Mouse (Mus musculus) forebrain, embryonic 11.5 days (tissue): Measurements from ENCODE around the gene Pak7. TPM values are rescaled to one million over a fixed set of nuclear protein-coding genes. Genes with fewer than 3 reads are reported as not detected.

Source experiments
- ATAC-seq: fragments of 200-750 bp; cut with Nextera tagmentation; replicated peaks from 2 replicates; pipeline ENCODE4 v1.8.0; 2017; ENCODE audit warnings: moderate TSS enrichment; ENCODE audit not compliant: low FRiP score
- DNase-seq: peaks from one replicate; pipeline ENCODE4 v3.0.0-alpha.2; 2017; ENCODE audit warnings: low spot score
- H3K27ac ChIP-seq: fragments of 300-500 bp; sonication (generic); 2 replicates; pipeline ENCODE4 v1.5.1; 2014; ENCODE audit warnings: low read depth, low read length
- H3K27me3 ChIP-seq: fragments of 300-500 bp; sonication (generic); 2 replicates; pipeline ENCODE4 v1.6.1; 2014; ENCODE audit warnings: mild to moderate bottlenecking, low read length, mixed read lengths; ENCODE audit not compliant: control insufficient read depth, insufficient read depth
- H3K36me3 ChIP-seq: fragments of 300-500 bp; sonication (generic); 2 replicates; pipeline ENCODE4 v1.6.1; 2014; ENCODE audit warnings: mild to moderate bottlenecking, low read length, moderate library complexity, mixed read lengths; ENCODE audit not compliant: control insufficient read depth, insufficient read depth
- H3K4me1 ChIP-seq: fragments of 300-500 bp; sonication (generic); replicated peaks from 2 replicates; pipeline ENCODE4 v1.6.1; 2014; ENCODE audit warnings: low read length, mixed read lengths; ENCODE audit not compliant: control insufficient read depth, insufficient read depth
- H3K4me2 ChIP-seq: fragments of 300-500 bp; sonication (generic); 2 replicates; pipeline ENCODE4 v1.6.1; 2014; ENCODE audit warnings: low read depth, mild to moderate bottlenecking, low read length, moderate library complexity, mixed read lengths; ENCODE audit not compliant: severe bottlenecking
- H3K4me3 ChIP-seq: fragments of 300-500 bp; sonication (generic); 2 replicates; pipeline ENCODE4 v1.5.1; 2014; ENCODE audit warnings: low read depth, low read length
- H3K9ac ChIP-seq: fragments of 300-500 bp; sonication (generic); 2 replicates; pipeline ENCODE4 v1.6.1; 2014; ENCODE audit warnings: low read length
- H3K9me3 ChIP-seq: fragments of 300-500 bp; sonication (generic); 2 replicates; pipeline ENCODE4 v1.6.1; 2016; ENCODE audit warnings: low read length, mixed read lengths; ENCODE audit not compliant: control insufficient read depth
- WGBS: fragments of 180-500 bp; shearing (Covaris S2); extraction: QIAGEN DNeasy Blood & Tissue Kit; methylation state at CpG from one replicate; pipeline ENCODE4 v1.1.7; 2014; 5-methylcytosine and 5-hydroxymethylcytosine counted together
- polyA plus RNA-seq: library from polyadenylated mRNA; unstranded; fragments of >200 nt; fragmentation: Nextera tagmentation; extraction: Ambion mirVana; gene quantifications from 2 replicates; pipeline ENCODE4 v1.2.1, GENCODE M21; 2014

Gene Pak7
- polyA plus RNA-seq: 10.5 and 11.0 TPM in 2 replicates

DNA sequence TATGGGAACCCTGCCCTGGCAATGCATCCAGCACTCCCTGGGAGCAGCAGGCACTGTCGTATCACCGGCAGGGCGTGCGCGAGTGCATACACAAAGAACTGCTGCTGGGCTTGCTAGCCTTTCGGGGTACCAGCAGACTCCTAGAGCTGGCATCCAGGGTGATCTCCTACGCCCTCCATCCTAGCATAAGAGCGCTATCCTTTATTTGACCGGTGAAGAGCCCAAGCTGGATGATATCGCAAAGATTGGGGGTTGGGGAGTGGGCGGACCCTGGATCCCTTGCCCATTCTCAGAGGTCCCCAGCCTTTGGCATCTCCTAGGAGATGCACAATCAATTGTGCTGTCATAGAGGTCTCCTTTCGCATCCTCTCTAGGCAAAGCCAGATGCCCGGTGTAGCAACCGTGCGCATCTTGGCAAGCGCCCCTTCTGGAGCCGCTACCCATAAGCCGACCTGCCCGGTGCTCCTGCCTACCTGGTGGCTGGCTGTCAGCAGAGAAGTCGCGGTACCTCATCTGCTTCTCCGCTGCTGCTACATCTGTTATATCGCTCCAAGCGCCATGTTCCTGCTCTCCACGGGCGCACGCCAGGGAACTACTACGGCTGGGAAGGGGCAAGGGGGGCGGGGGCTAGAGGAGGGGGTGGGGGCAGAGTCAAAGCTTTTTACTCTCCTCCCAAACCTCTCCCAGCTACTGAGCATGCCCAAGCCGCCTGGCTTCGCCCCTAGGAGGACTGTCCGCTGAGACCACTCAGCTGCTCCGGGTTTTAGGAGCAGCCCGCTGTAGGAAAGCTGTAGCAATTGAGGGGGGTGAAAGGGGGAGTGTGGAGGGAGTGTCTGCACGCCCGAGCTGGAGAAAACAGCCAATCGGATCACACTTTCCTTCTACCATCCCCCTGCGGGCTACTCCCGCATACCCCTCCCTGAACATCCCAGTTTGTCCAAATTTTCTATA is at the start of gene Pak7:
Pak7 (minus strand) TSS at position 787 of the 951 bp plus-strand sequence.
- ATAC-seq (peak; percentile 99), DNase-seq (peak; percentile 89)
- H3K9me3 ChIP-seq: no peaks in the 10 kb centered on the region
- no peaks in the 10 kb centered on the region for H3K27me3 ChIP-seq
- peak within 1 kb of the TSS; percentile 48 for H3K27ac ChIP-seq
- H3K4me2 ChIP-seq: peak within 1 kb of the TSS; percentile 74
- H3K4me1 ChIP-seq: no peaks in the 10 kb centered on the region
- WGBS: under 1% methylated on average over 39 of the region's 39 CpGs
- H3K36me3 ChIP-seq: no peaks in the 10 kb centered on the region
- peak within 1 kb of the TSS; percentile 64 for H3K9ac ChIP-seq
- peak within 1 kb of the TSS; percentile 56 for H3K4me3 ChIP-seq

DNA sequence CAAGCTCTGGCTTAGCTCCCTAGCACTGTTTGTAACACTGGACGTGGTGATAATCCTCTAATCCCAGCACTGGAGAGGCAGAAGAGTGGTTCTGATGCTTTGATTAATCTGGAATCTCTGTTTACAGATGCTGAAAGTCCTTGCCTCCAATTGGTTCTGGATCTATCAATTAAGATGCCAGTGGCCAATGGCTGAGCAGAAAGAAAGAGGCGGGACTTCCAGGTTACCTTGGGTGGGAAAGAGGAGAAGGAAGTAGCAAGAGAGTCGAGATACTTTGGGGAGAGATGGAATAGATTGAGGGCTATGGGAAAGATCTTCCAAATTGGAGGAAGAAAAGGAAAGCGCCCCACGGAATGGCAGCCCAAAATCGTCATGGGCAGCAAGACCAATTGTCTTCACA is 37.8 kb upstream of the Pak7 start:
- Histone ChIP-seq H3K4me1 (no peaks in the 10 kb centered on the region), H3K27me3 (no peaks in the 10 kb centered on the region), H3K4me2 (no peak overlapping the region), H3K36me3 (no peaks in the 10 kb centered on the region), H3K27ac (no peak overlapping the region), H3K4me3 (no peak overlapping the region), H3K9ac (no peak overlapping the region), H3K9me3 (no peaks in the 10 kb centered on the region)
- WGBS: 74% methylated on average over 6 of the region's 6 CpGs
- no peak for ATAC-seq
- no peak for DNase-seq

- 75% methylated on average over 1 of the region's 1 CpGs for WGBS
- Histone ChIP-seq H3K9ac (no peak overlapping the region), H3K4me3 (no peak overlapping the region), H3K27ac (no peak overlapping the region), H3K4me1 (no peaks in the 10 kb centered on the region), H3K9me3 (no peaks in the 10 kb centered on the region), H3K27me3 (no peaks in the 10 kb centered on the region), H3K36me3 (no peaks in the 10 kb centered on the region), H3K4me2 (no peak overlapping the region)
- DNase-seq (no peak), ATAC-seq (no peak)
Observed at GRCm38 (mm10) chr2:136419543-136419942, 31.8 kb upstream of the Pak7 start.

DNA sequence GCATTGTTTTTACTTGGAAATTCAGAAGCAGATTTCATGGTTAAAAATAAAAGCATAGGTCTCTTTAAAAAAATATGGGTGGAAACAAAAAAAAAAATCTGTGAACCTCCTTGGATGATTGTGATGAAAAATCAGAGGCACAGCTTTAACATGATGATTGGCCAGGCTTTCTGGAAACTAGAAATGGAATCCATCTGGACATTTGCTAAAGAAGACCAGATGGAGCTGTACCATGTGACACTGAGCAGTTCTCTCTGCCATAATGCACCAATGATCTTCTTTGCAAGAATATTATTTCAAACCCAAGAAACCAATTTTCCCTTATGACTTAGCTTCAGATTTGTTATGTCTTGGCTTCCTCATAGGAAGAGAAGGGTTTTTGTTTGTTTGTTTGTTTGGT is 28.6 kb upstream of the Pak7 start:
- no peak overlapping the region for H3K27ac ChIP-seq
- ATAC-seq (no peak), DNase-seq (no peak)
- H3K27me3 ChIP-seq: no peaks in the 10 kb centered on the region
- no peak overlapping the region for H3K4me2 ChIP-seq
- no peaks in the 10 kb centered on the region for H3K9me3 ChIP-seq
- no peak overlapping the region for H3K4me3 ChIP-seq
- H3K36me3 ChIP-seq: no peaks in the 10 kb centered on the region
- no peak overlapping the region for H3K9ac ChIP-seq
- H3K4me1 ChIP-seq: no peaks in the 10 kb centered on the region

- no peak overlapping the region for H3K4me3 ChIP-seq
- no peaks in the 10 kb centered on the region for H3K9me3 ChIP-seq
- no peak for DNase-seq
- H3K9ac ChIP-seq: no peak overlapping the region
- WGBS: 86% methylated on average over 4 of the region's 4 CpGs
- no peak for ATAC-seq
- H3K36me3 ChIP-seq: no peaks in the 10 kb centered on the region
- H3K4me2 ChIP-seq: no peak overlapping the region
- no peaks in the 10 kb centered on the region for H3K4me1 ChIP-seq
- no peaks in the 10 kb centered on the region for H3K27me3 ChIP-seq
- no peak overlapping the region for H3K27ac ChIP-seq
Observed at GRCm38 (mm10) chr2:136402587-136402986, 14.8 kb upstream of the Pak7 start.

DNA sequence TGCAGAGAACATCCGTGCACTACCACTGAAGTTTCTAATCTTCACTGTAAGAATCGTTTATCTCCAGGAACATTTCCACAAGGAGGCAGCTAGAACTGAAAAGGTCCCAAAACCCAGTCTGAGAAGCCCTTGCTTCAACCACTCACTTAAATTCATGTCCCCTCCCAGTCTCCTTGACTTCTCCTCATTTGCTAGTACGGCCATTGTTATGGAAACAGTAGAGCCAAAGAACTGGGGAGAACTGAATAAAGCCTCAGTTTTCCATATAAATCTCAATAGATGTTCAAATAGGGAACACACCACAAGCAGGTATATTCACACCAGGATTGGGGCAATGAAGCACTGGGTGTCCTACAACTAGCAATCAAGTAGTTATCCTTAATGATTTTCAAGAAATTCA is 12.4 kb downstream of the Pak7 start:
- WGBS: 58% methylated on average over 3 of the region's 3 CpGs
- Histone ChIP-seq H3K4me2 (no peak overlapping the region), H3K4me3 (no peak overlapping the region), H3K27ac (no peak overlapping the region), H3K27me3 (no peaks in the 10 kb centered on the region), H3K4me1 (no peaks in the 10 kb centered on the region), H3K36me3 (no peaks in the 10 kb centered on the region), H3K9me3 (no peaks in the 10 kb centered on the region), H3K9ac (no peak overlapping the region)
- no peak for ATAC-seq
- DNase-seq: no peak

DNA sequence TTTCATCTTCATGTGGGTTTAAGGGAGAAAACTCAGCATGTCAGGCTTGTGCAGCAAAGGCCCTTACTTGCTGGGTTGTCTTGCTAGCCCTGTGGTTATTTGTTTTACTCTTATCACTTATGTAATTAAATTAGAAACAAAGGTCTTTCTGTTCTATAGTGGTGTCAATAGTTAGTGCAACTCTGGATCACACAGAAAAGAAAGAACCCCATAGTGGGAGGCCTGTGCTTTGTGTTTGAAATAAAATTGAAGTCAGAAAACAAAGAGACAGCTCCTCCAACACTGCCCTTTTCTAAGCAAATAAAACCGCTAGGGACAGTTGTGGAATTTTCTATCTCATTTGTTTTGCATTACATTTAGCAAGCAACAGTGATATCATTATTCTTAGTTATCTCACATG is 15.4 kb downstream of the Pak7 start:
- Histone ChIP-seq H3K9me3 (no peaks in the 10 kb centered on the region), H3K4me1 (no peaks in the 10 kb centered on the region), H3K27ac (no peak overlapping the region), H3K27me3 (no peaks in the 10 kb centered on the region), H3K4me2 (no peak overlapping the region), H3K9ac (no peak overlapping the region), H3K36me3 (no peaks in the 10 kb centered on the region), H3K4me3 (no peak overlapping the region)
- WGBS: 46% methylated on average over 1 of the region's 1 CpGs
- ATAC-seq (no peak), DNase-seq (no peak)

DNA sequence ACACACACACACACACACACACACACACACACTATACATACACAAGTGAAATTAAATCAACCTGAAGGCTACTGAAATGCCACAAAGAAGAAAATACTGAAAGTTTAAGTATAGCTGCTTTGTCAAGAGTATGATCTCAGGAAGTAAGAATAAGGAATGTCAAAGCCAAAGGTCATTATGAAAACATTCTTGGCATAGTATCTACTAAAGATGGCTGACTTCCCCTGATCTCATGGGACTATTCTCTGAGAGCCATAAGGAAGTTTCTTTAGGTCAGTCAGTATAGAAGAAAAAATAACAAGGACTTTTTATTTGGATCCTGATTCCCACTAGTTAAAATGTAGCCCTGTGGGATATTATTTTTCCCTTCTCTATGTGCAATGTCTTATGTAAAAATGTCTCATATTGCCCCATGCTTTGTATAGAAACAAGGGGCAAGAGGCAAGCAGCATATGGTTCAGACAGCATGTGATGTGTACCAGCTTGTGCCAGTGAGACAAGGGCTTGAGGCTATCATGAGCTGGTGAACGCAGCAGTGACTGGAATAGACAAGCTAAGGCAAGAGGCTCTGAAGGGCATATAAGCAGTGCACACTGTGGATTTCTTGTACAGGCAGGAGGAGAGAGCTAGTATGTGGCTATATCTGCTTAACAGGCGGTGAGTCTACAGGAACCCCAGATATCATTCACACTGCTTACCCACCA is 36.2 kb downstream of the Pak7 start:
- WGBS: 94% methylated on average over 2 of the region's 2 CpGs
- DNase-seq (no peak), ATAC-seq (no peak)
- no peaks in the 10 kb centered on the region for H3K36me3 ChIP-seq
- H3K4me3 ChIP-seq: no peak overlapping the region
- no peaks in the 10 kb centered on the region for H3K9me3 ChIP-seq
- H3K9ac ChIP-seq: no peak overlapping the region
- H3K27me3 ChIP-seq: no peaks in the 10 kb centered on the region
- no peak overlapping the region for H3K4me2 ChIP-seq
- no peaks in the 10 kb centered on the region for H3K4me1 ChIP-seq
- no peak overlapping the region for H3K27ac ChIP-seq
